Mouse (Mus musculus) liver, embryonic 15.5 days (tissue): Measurements from ENCODE around the gene Daam1. TPM values are rescaled to one million over a fixed set of nuclear protein-coding genes. Genes with fewer than 3 reads are reported as not detected.
A peak's percentile ranks its signal among the peaks of the same experiment; 100 is the strongest.
"Not testable (repeated sequence)": the region's sequence is repeated elsewhere in the genome, so short reads cannot be mapped to it uniquely, and the experiment has no call there.

ENCODE experiments used
- ATAC-seq: fragments of 200-750 bp; cut with Nextera tagmentation; 2 replicates; pipeline ENCODE4 v1.8.0; 2017; ENCODE audit warnings: moderate number of reproducible peaks, mild to moderate bottlenecking, moderate library complexity; ENCODE audit not compliant: insufficient read depth
- H3K27ac ChIP-seq: fragments of 300-500 bp; sonication (generic); replicated peaks from 2 replicates; pipeline ENCODE4 v1.5.1; 2015; ENCODE audit warnings: mild to moderate bottlenecking, inconsistent platforms
- H3K27me3 ChIP-seq: fragments of 300-500 bp; sonication (generic); 2 replicates; pipeline ENCODE4 v1.6.1; 2015; ENCODE audit warnings: mild to moderate bottlenecking, inconsistent platforms
- H3K36me3 ChIP-seq: fragments of 300-500 bp; sonication (generic); replicated peaks from 2 replicates; pipeline ENCODE4 v1.6.1; 2015; ENCODE audit warnings: moderate library complexity, mild to moderate bottlenecking, inconsistent platforms
- H3K4me1 ChIP-seq: fragments of 300-500 bp; sonication (generic); replicated peaks from 2 replicates; pipeline ENCODE4 v1.6.1; 2015; ENCODE audit warnings: inconsistent platforms
- H3K4me2 ChIP-seq: fragments of 300-500 bp; sonication (generic); 2 replicates; pipeline ENCODE4 v1.6.1; 2015; ENCODE audit warnings: moderate library complexity, mild to moderate bottlenecking, inconsistent platforms
- H3K4me3 ChIP-seq: fragments of 300-500 bp; sonication (generic); replicated peaks from 2 replicates; pipeline ENCODE4 v1.5.1; 2015; ENCODE audit warnings: mild to moderate bottlenecking, inconsistent platforms
- H3K9ac ChIP-seq: fragments of 300-500 bp; sonication (generic); 2 replicates; pipeline ENCODE4 v1.6.1; 2015; ENCODE audit warnings: moderate library complexity, mild to moderate bottlenecking, inconsistent platforms
- H3K9me3 ChIP-seq: fragments of 300-500 bp; sonication (generic); replicated peaks from 2 replicates; pipeline ENCODE4 v1.6.1; 2016; ENCODE audit warnings: inconsistent platforms
- WGBS: fragments of 180-500 bp; shearing (Covaris S2); methylation state at CpG from one replicate; pipeline ENCODE4 v1.1.7; 2015; ENCODE audit warnings: mixed read lengths; ENCODE audit not compliant: insufficient replicate concordance; 5-methylcytosine and 5-hydroxymethylcytosine counted together
- polyA plus RNA-seq: library from polyadenylated mRNA; unstranded; fragments of >200 nt; fragmentation: Nextera tagmentation; extraction: Ambion mirVana; gene quantifications from 2 replicates; pipeline ENCODE4 v1.2.1, GENCODE M21; 2015

The Daam1 gene
- polyA plus RNA-seq, 1 experiment from 2014 or later, result 8.8 TPM

DNA sequence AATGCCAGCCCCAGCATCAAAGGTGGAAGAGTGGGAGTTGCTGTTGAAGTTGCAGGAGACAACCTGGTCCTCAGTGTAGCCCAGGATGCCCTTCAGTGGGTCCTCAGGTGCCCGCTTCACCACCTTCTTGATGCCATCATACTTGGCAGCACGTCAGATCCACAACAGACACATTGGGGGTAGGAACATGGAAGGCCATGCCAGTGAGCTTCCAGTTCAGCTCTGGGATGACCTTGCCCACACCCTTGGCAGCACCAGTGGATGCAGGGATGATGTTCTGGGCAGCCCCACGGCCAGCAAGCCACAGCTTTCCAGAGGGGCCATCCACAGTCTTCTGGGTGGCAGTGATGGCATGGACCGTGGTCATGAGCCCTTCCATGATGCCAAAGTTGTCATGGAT lies 15.5 kb downstream of the Daam1 start:
- H3K27ac ChIP-seq, H3K4me2 ChIP-seq, H3K9ac ChIP-seq, H3K4me3 ChIP-seq, H3K36me3 ChIP-seq, H3K27me3 ChIP-seq, H3K9me3 ChIP-seq, ATAC-seq: not testable (repeated sequence)
- H3K4me1 ChIP-seq, result peaks cover 50% of the 10 kb centered on the region
- 90% methylated on average over 4 of the region's 4 CpGs for WGBS

DNA sequence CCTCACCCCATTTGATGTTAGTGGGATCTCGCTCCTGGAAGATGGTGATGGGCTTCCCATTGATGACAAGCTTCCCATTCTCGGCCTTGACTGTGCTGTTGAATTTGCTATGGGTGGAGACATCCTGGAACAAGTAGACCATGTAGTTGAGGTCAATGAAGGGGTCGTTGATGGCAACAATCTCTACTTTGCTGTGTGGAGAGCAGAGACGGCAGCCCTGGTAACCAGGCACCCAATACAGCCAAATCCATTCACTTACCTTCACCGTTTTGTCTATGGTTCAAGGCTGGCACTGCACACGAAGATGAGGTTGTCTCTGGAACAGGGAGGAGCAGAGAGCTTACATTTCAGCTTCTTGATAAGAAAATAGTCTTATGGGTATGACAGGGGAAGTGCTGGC lies 16.1 kb downstream of the Daam1 start:
- H3K9me3 ChIP-seq, H3K27ac ChIP-seq, H3K4me2 ChIP-seq, H3K9ac ChIP-seq, ATAC-seq, H3K36me3 ChIP-seq, H3K27me3 ChIP-seq, H3K4me3 ChIP-seq: not testable (repeated sequence)
- 77% methylated on average over 6 of the region's 6 CpGs for WGBS
- peaks cover 45% of the 10 kb centered on the region for H3K4me1 ChIP-seq

DNA sequence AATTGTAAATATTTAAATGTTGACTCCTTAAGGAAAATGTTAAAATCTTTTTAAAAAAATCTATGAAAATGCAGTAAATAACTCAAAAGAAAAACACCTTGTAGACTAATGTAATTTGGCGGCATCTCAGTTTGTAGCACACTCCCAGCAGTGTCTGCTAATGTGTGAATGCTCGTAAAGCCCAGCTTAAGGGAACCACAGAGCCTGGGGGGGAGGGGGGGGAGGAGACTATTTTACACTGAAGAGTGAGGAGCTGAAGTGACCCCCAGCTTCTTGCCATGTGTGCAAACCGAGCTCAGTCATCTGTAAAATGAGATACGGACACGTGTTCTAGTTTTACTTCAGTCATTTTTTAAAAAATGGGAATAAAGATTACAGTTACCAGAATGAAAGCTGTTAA lies 16.7 kb downstream of the Daam1 start:
- H3K9ac ChIP-seq, result no peak overlapping the region
- H3K4me2 ChIP-seq, result no peak overlapping the region
- no peaks in the 10 kb centered on the region for H3K9me3 ChIP-seq
- H3K4me3 ChIP-seq, result no peak overlapping the region
- no peak overlapping the region for H3K27ac ChIP-seq
- WGBS, result 77% methylated on average over 5 of the region's 5 CpGs
- 0 out of 2 replicates have a peak, but pooled peaks cover 5% of the 10 kb centered on the region for H3K36me3 ChIP-seq
- H3K4me1 ChIP-seq, result peaks cover 42% of the 10 kb centered on the region
- no peaks in the 10 kb centered on the region for H3K27me3 ChIP-seq
- no peak for ATAC-seq

DNA sequence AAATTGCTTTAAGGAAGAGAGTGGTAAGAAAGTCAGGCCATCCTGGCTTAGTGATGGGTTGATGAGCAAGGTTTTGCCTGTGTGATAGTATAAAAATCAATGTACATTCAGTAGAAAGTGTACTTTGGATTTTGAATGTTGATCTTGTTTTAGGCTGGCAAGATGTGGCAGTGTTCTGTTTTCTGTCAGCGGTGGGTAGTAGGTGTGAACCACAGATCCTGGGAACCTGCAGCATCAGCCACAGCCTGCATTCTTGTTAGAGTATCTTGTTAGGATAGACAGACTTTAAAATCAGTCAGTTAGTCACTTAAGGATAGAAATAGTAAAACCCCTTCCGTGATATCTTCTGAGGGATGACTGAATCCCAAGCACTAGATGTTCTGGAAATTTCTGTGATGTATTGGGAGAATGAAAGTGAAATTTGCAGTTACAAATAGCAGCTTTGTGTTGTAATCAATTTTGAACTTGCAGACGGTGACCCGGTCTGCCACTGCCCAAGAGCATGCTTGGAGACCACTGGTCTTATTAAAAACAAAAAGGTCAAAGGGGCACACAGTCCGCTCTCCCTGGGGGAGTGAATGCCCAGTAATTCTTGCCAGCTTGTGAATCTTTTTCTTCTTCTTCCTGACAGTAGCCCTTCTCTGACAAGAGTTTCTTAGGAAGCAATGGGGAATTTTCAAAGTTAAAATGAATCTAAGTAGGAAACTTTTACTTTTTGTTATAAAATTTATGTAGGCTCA lies 17.3 kb downstream of the Daam1 start:
- ATAC-seq, result no peak
- WGBS, result 80% methylated on average over 5 of the region's 5 CpGs
- no peak overlapping the region for H3K9ac ChIP-seq
- no peak overlapping the region for H3K4me2 ChIP-seq
- no peaks in the 10 kb centered on the region for H3K27me3 ChIP-seq
- no peak overlapping the region for H3K4me3 ChIP-seq
- no peak overlapping the region for H3K27ac ChIP-seq
- no peaks in the 10 kb centered on the region for H3K9me3 ChIP-seq
- H3K4me1 ChIP-seq, result peaks cover 40% of the 10 kb centered on the region
- H3K36me3 ChIP-seq, result 0 out of 2 replicates have a peak, but pooled peaks cover 5% of the 10 kb centered on the region

DNA sequence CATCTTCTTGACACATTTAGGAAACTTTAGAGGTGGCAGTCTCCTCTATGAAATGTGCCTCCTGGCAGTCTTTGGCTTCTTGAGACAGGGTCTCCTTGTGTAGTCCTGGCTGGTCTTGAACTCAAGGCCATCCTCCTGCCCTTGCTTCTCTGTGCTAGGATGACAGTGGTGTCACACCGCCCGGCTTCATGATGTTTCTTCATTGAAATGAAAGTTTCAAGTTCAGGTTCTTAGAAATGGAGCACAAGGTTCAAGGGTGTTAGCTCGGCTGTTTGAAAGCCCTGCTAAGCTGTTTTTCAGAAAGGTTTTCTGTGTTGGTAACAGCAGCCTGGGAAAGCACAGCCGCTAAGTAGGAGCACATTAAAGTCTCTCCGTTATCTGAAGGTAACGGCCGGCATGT lies 18.2 kb downstream of the Daam1 start:
- no peaks in the 10 kb centered on the region for H3K9me3 ChIP-seq
- no peaks in the 10 kb centered on the region for H3K27me3 ChIP-seq
- ATAC-seq, result no peak
- peaks cover 45% of the 10 kb centered on the region for H3K4me1 ChIP-seq
- 84% methylated on average over 7 of the region's 7 CpGs for WGBS
- no peak overlapping the region for H3K9ac ChIP-seq
- H3K27ac ChIP-seq, result no peak overlapping the region; the same call in 1 of the 2 replicates
- H3K4me2 ChIP-seq, result no peak overlapping the region
- H3K36me3 ChIP-seq, result 0 out of 2 replicates have a peak, but pooled peaks cover 5% of the 10 kb centered on the region
- H3K4me3 ChIP-seq, result no peak overlapping the region

DNA sequence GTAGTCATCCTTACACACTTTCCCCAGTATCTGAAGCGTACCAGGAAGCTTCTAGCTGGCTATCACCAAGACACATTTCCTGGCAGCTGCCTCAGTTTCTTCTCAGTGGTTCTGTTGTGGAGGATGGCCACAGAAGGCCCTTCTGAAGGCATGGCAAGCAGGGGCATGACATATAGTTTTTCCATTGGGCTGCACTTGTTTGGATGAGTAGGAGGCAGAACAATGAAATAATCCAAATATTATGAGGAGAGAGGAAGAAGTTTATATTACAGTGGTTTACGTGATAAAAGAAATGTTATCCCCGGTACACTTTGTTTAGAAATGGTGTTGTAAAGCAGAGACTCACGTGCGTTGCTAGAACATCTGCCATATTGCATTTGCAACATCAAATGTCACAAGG lies 19.3 kb downstream of the Daam1 start:
- H3K4me1 ChIP-seq, result peaks cover 49% of the 10 kb centered on the region
- 77% methylated on average over 5 of the region's 5 CpGs for WGBS
- H3K36me3 ChIP-seq, result 0 out of 2 replicates have a peak, but pooled peaks cover 5% of the 10 kb centered on the region
- no peak overlapping the region for H3K9ac ChIP-seq
- no peak overlapping the region for H3K27ac ChIP-seq
- no peak overlapping the region for H3K4me3 ChIP-seq
- ATAC-seq, result no peak
- no peak overlapping the region for H3K4me2 ChIP-seq
- no peaks in the 10 kb centered on the region for H3K27me3 ChIP-seq
- H3K9me3 ChIP-seq, result no peaks in the 10 kb centered on the region

DNA sequence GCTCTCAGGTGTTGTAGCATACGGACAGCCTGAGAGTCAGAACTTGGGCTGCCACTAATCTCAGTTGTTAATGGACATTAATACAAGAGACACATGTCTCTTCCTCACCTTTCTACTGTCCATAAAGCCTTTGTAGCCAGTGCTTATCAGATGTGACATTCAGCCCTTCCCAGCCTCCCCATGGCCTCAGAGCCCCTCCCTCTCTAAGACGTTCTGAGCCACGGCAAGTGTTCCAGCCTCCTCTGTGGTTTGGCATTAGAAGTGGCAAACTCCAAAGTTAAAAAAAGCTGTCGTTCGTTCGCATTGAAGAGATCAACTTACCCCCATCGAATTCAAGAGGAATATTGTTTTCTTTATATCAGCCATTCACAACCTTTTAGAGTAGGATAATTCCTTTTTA lies 21.8 kb downstream of the Daam1 start:
- ATAC-seq, result no peak
- H3K4me2 ChIP-seq, result no peak overlapping the region
- H3K27ac ChIP-seq, result no peak overlapping the region
- H3K4me1 ChIP-seq, result peaks cover 65% of the 10 kb centered on the region
- no peaks in the 10 kb centered on the region for H3K9me3 ChIP-seq
- H3K27me3 ChIP-seq, result no peaks in the 10 kb centered on the region
- WGBS, result 39% methylated on average over 7 of the region's 7 CpGs
- no peak overlapping the region for H3K9ac ChIP-seq
- 0 out of 2 replicates have a peak, but pooled peaks cover 8% of the 10 kb centered on the region for H3K36me3 ChIP-seq
- no peak overlapping the region for H3K4me3 ChIP-seq

DNA sequence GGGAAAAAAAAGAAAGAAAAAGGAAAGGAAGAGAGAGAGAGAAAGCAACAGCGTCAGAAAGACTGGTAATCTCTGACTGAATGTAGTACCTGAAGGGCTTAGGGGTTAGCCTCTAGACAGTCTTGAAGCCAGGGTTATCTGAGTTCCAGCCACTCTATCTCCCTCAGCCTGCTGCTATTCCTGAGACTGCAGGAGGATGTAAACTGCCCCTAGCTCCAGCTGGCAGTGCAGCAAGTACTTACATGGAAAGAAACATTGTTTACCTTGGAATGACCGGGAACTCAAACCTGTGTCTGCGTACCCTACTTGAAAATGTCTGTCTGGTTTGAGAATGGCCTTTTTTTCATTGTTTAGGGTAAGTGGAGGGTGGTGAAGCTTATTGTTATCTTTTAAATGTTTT lies 22.8 kb downstream of the Daam1 start:
- Histone ChIP-seq H3K9ac (no peak overlapping the region), H3K4me1 (peaks cover 59% of the 10 kb centered on the region), H3K4me2 (no peak overlapping the region), H3K27me3 (no peaks in the 10 kb centered on the region), H3K36me3 (0 out of 2 replicates have a peak, but pooled peaks cover 10% of the 10 kb centered on the region), H3K4me3 (no peak overlapping the region), H3K9me3 (no peaks in the 10 kb centered on the region), H3K27ac (no peak overlapping the region)
- WGBS, result 61% methylated on average over 3 of the region's 3 CpGs
- no peak for ATAC-seq

DNA sequence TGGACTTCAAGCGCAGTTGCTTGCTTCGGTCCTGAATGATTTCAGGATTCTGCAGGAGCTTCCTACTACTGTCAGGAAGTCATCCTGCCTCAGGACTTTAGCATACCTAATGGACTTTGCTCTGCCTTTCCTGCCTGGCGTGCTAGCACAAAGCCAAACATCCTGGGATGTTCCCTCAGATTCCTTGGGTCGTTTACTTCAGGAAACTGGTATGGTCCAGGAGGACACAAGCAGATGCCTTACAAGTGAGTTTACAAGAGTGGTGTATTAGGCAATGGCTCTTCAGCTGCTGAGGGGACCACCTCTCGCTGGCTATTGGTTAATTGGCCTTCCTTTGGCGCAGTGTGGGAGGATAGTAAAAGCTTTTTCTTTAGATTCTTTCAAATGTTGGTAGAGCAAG lies 23.3 kb downstream of the Daam1 start:
- H3K9me3 ChIP-seq, result no peaks in the 10 kb centered on the region
- H3K9ac ChIP-seq, result no peak overlapping the region
- H3K4me3 ChIP-seq, result no peak overlapping the region
- WGBS, result 63% methylated on average over 6 of the region's 6 CpGs
- H3K4me1 ChIP-seq, result peaks cover 57% of the 10 kb centered on the region
- no peaks in the 10 kb centered on the region for H3K27me3 ChIP-seq
- ATAC-seq, result no peak
- no peak overlapping the region for H3K4me2 ChIP-seq
- peaks cover 13% of the 10 kb centered on the region; the same call in 1 of the 2 replicates for H3K36me3 ChIP-seq
- no peak overlapping the region for H3K27ac ChIP-seq

DNA sequence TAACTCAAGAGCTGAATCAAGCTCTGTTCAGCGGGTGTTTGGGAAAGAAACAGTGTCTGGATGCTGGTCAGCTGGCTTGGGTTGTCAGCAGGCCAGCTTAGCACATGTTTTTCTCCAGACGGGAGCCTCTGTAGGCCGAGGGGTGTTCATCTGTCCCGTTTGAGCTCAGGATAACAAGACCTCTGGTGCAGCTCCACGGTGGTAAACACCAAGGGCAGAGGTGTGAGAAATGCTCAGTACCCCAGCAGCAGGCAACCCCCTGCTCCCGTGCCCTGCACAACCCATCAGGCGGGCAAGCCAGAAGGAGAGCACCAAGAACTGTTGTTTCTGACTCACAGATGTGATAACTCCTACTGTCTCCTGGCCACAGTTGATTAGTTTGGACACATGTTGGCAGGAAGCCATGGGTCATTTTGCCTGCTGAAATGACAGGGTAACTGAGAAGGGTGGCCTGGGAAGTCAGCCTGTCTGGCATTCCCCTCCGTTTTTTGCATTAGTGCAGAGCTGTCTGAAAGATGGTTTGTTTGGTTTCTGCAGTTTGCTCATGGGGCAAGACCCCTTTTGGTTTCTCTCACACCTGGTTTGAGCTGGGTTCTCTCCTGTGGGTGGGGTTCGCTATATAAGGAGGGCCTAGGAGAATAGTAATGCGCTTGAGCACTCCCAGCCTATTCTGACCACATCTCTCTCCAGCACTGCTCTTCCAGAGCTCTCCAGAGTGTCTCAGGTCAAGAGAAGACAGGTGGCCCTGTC lies 25.0 kb downstream of the Daam1 start:
- ATAC-seq, result no peak
- Histone ChIP-seq H3K4me2 (no peak overlapping the region), H3K9ac (no peak overlapping the region), H3K4me3 (no peak overlapping the region), H3K4me1 (peaks cover 47% of the 10 kb centered on the region), H3K36me3 (peaks cover 28% of the 10 kb centered on the region), H3K9me3 (no peaks in the 10 kb centered on the region), H3K27ac (0 out of 2 replicates have a peak overlapping the region, but pooled peaks have one; percentile 10), H3K27me3 (no peaks in the 10 kb centered on the region)
- 51% methylated on average over 10 of the region's 10 CpGs for WGBS

DNA sequence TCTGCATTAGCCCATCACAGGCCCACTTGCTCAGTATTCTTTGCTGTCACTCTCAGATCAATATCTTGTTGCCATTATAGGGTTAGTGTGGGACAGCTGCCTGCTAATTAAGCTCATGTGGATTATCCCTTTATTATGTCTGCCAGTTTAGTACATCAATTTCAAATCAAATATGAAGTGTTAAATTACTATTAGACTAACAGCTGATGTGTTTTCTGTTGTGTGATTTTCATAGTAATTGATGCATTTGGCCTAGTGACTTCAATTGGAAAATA lies 25.5 kb downstream of the Daam1 start:
- Histone ChIP-seq H3K27ac (no peak overlapping the region), H3K36me3 (peaks cover 29% of the 10 kb centered on the region), H3K4me1 (peaks cover 43% of the 10 kb centered on the region), H3K27me3 (no peaks in the 10 kb centered on the region), H3K9me3 (no peaks in the 10 kb centered on the region), H3K4me2 (no peak overlapping the region), H3K9ac (no peak overlapping the region), H3K4me3 (no peak overlapping the region)
- ATAC-seq, result no peak
